Mouse (Mus musculus) testis, adult 2 months (tissue): ENCODE data around the gene Dnajc11. TPM values are rescaled to one million over a fixed set of nuclear protein-coding genes. Genes with fewer than 3 reads are reported as not detected.

Experiments used
- H3K27ac ChIP-seq: fragments of 200-500 bp; 2 replicates; pipeline ENCODE4 v1.5.1; 2012; ENCODE audit warnings: low read depth, low read length; ENCODE audit not compliant: control insufficient read depth, insufficient read depth
- H3K27me3 ChIP-seq: fragments of 200-500 bp; 2 replicates; pipeline ENCODE4 v1.6.1; 2012; ENCODE audit warnings: mild to moderate bottlenecking, low read length, moderate library complexity; ENCODE audit not compliant: control insufficient read depth, insufficient read depth
- H3K36me3 ChIP-seq: fragments of 200-500 bp; 2 replicates; pipeline ENCODE4 v1.6.1; 2012; ENCODE audit warnings: mild to moderate bottlenecking, low read length; ENCODE audit not compliant: control insufficient read depth, insufficient read depth
- H3K4me1 ChIP-seq: fragments of 200-500 bp; 2 replicates; pipeline ENCODE4 v1.6.1; 2012; ENCODE audit warnings: low read length; ENCODE audit not compliant: control insufficient read depth, insufficient read depth
- H3K4me3 ChIP-seq: fragments of 200-500 bp; 2 replicates; pipeline ENCODE4 v1.5.1; 2012; ENCODE audit warnings: low read depth, mild to moderate bottlenecking, low read length, moderate library complexity, mixed read lengths; ENCODE audit not compliant: control insufficient read depth
- CTCF ChIP-seq: fragments of 200-500 bp; IDR thresholded peaks from 2 replicates; pipeline ENCODE4 v1.5.1; 2012; ENCODE audit warnings: low read depth, mild to moderate bottlenecking, inconsistent platforms, low read length, moderate library complexity; ENCODE audit not compliant: control insufficient read depth, insufficient read depth, insufficient replicate concordance
- POLR2A ChIP-seq: fragments of 200-500 bp; IDR thresholded peaks from 2 replicates; pipeline ENCODE4 v1.6.1; 2012; ENCODE audit warnings: low read depth, mild to moderate bottlenecking, inconsistent platforms, low read length, moderate library complexity; ENCODE audit not compliant: control insufficient read depth
- polyA plus RNA-seq: library from polyadenylated mRNA; depleted of rRNA; stranded (reverse); fragments of >200 nt; gene quantifications from 2 replicates; pipeline ENCODE4 v1.2.3, GENCODE M21; 2012

The Dnajc11 gene
- polyA plus RNA-seq, 1 experiment: 31.2 TPM

GRCm38 (mm10) chr4:151989110-151989488 is 55.6 kb downstream of the Dnajc11 start:
- H3K4me1 ChIP-seq: peaks cover 14% of the 10 kb centered on the region
- TF ChIP-seq POLR2A (no peak), CTCF (no peak)
- H3K27me3 ChIP-seq: no peaks in the 10 kb centered on the region
- H3K27ac ChIP-seq: 0 out of 2 replicates have a peak overlapping the region, but pooled peaks have one; percentile 30
- no peaks in the 10 kb centered on the region for H3K36me3 ChIP-seq
- peak overlapping the region; percentile 84 for H3K4me3 ChIP-seq

- peaks cover 14% of the 10 kb centered on the region for H3K4me1 ChIP-seq
- TF ChIP-seq POLR2A: no peak
- no peak for TF ChIP-seq CTCF
Measured at GRCm38 (mm10) chr4:151992091-151992490, 58.6 kb downstream of the Dnajc11 start.

GRCm38 (mm10) chr4:151993035-151993434 is 59.5 kb downstream of the Dnajc11 start:
- Histone ChIP-seq H3K27me3 (no peaks in the 10 kb centered on the region), H3K27ac (peak overlapping the region; percentile 73), H3K4me3 (peak overlapping the region; percentile 8; the same call in 1 of the 2 replicates), H3K4me1 (peaks cover 13% of the 10 kb centered on the region), H3K36me3 (no peaks in the 10 kb centered on the region)
- TF ChIP-seq POLR2A (no peak; the same call in 1 of the 2 replicates), CTCF (no peak)

More at GRCm38 (mm10) chr4:151992091-151992490, 58.6 kb downstream of the Dnajc11 start:
- H3K4me3 ChIP-seq: no peak overlapping the region
- no peaks in the 10 kb centered on the region for H3K36me3 ChIP-seq
- H3K27ac ChIP-seq: no peak overlapping the region
- H3K27me3 ChIP-seq: no peaks in the 10 kb centered on the region

- Histone ChIP-seq H3K27ac (peak overlapping the region; percentile 88), H3K36me3 (no peaks in the 10 kb centered on the region), H3K4me3 (peak overlapping the region; percentile 98), H3K4me1 (peaks cover 4% of the 10 kb centered on the region), H3K27me3 (no peaks in the 10 kb centered on the region)
- TF ChIP-seq CTCF (no peak), POLR2A (no peak)
Measured at GRCm38 (mm10) chr4:151994228-151995171, 61.0 kb downstream of the Dnajc11 start.

GRCm38 (mm10) chr4:151995371-151996172 is 62.1 kb downstream of the Dnajc11 start:
- H3K27ac ChIP-seq: peak overlapping the region; percentile 97
- no peaks in the 10 kb centered on the region for H3K27me3 ChIP-seq
- TF ChIP-seq CTCF: no peak
- TF ChIP-seq POLR2A: no peak
- H3K4me1 ChIP-seq: peaks cover 4% of the 10 kb centered on the region
- H3K4me3 ChIP-seq: peak overlapping the region; percentile 98
- H3K36me3 ChIP-seq: no peaks in the 10 kb centered on the region

GRCm38 (mm10) chr4:151996173-151996950 is 62.9 kb downstream of the Dnajc11 start, which contains the start of gene Phf13:
Gene Phf13 (minus strand): TSS chr4:151996258.
- no peaks in the 10 kb centered on the region for H3K36me3 ChIP-seq
- peak within 1 kb of the TSS; percentile 97 for H3K27ac ChIP-seq
- H3K27me3 ChIP-seq: no peaks in the 10 kb centered on the region
- peaks cover 4% of the 10 kb centered on the region for H3K4me1 ChIP-seq
- TF ChIP-seq POLR2A (peak; percentile 86), CTCF (no peak)
- H3K4me3 ChIP-seq: peak within 1 kb of the TSS; percentile 98

- H3K4me1 ChIP-seq: peaks cover 4% of the 10 kb centered on the region
- H3K36me3 ChIP-seq: no peaks in the 10 kb centered on the region
- peak overlapping the region; percentile 94 for H3K27ac ChIP-seq
- H3K27me3 ChIP-seq: no peaks in the 10 kb centered on the region
- H3K4me3 ChIP-seq: peak overlapping the region; percentile 98
- TF ChIP-seq CTCF (no peak), POLR2A (no peak)
Measured at GRCm38 (mm10) chr4:151996951-151997222, 63.4 kb downstream of the Dnajc11 start.
